Mouse (Mus musculus) MEL (cell line): ENCODE measurements around the gene Tst.

Experiments used
- CTCF ChIP-seq, 3 experiments: IDR thresholded peaks in 2 of 3; conservative IDR thresholded peaks in 1 of 3; 2 replicates each; pipeline ENCODE4 v1.5.1; 2011 to 2012; ENCODE audit warnings: low read length in 3 of 3, low read depth in 2 of 3, mild to moderate bottlenecking in 2 of 3, improper control_type of control experiment in 1 of 3, inconsistent platforms in 1 of 3, mixed read lengths in 1 of 3, moderate library complexity in 1 of 3; ENCODE audit not compliant: control insufficient read depth in 1 of 3, insufficient read depth in 1 of 3, poor library complexity in 1 of 3, severe bottlenecking in 1 of 3
- E2F4 ChIP-seq: IDR thresholded peaks from 2 replicates; pipeline ENCODE4 v1.6.1; 2011; ENCODE audit warnings: low read depth, low read length, improper control_type of control experiment, borderline replicate concordance
- ETS1 ChIP-seq: IDR thresholded peaks from 2 replicates; pipeline ENCODE4 v1.6.1; 2012; ENCODE audit warnings: low read depth, mild to moderate bottlenecking, inconsistent platforms, low read length, improper control_type of control experiment, moderate library complexity
- JUND ChIP-seq: IDR thresholded peaks from 2 replicates; pipeline ENCODE4 v1.6.1; 2011; ENCODE audit warnings: low read depth, mild to moderate bottlenecking, improper control_type of control experiment, low read length
- MAX ChIP-seq: IDR thresholded peaks from 2 replicates; pipeline ENCODE4 v1.6.1; 2011; ENCODE audit warnings: low read length, improper control_type of control experiment
- MAZ ChIP-seq: IDR thresholded peaks from 2 replicates; pipeline ENCODE4 v1.6.1; 2012; ENCODE audit warnings: low read depth, mild to moderate bottlenecking, inconsistent platforms, low read length, improper control_type of control experiment
- NELFE ChIP-seq: IDR thresholded peaks from 2 replicates; pipeline ENCODE4 v1.6.1; 2011; ENCODE audit warnings: low read depth, low read length, improper control_type of control experiment
- POLR2A ChIP-seq, 2 experiments: IDR thresholded peaks; 2 replicates each; pipeline ENCODE4 v1.6.1; 2011 to 2012; ENCODE audit warnings: low read length in 2 of 2, mild to moderate bottlenecking in 2 of 2, control low read depth in 1 of 2, improper control_type of control experiment in 1 of 2, low read depth in 1 of 2, moderate library complexity in 1 of 2; ENCODE audit not compliant: control insufficient read depth in 1 of 2, insufficient read depth in 1 of 2, poor library complexity in 1 of 2
- RCOR1 ChIP-seq: IDR thresholded peaks from 2 replicates; pipeline ENCODE4 v1.6.1; 2012; ENCODE audit warnings: low read depth, mild to moderate bottlenecking, inconsistent platforms, low read length, improper control_type of control experiment
- TCF12 ChIP-seq: IDR thresholded peaks from 2 replicates; pipeline ENCODE4 v1.6.1; 2014; ENCODE audit warnings: low read depth, mild to moderate bottlenecking, inconsistent platforms, low read length, improper control_type of control experiment, moderate library complexity
- ZKSCAN1 ChIP-seq: IDR thresholded peaks from 2 replicates; pipeline ENCODE4 v1.6.1; 2012; ENCODE audit warnings: low read depth, mild to moderate bottlenecking, inconsistent platforms, low read length, improper control_type of control experiment, moderate library complexity
- ZNF384 ChIP-seq: IDR thresholded peaks from 2 replicates; pipeline ENCODE4 v1.6.1; 2012; ENCODE audit warnings: low read depth, mild to moderate bottlenecking, inconsistent platforms, low read length, improper control_type of control experiment

DNA sequence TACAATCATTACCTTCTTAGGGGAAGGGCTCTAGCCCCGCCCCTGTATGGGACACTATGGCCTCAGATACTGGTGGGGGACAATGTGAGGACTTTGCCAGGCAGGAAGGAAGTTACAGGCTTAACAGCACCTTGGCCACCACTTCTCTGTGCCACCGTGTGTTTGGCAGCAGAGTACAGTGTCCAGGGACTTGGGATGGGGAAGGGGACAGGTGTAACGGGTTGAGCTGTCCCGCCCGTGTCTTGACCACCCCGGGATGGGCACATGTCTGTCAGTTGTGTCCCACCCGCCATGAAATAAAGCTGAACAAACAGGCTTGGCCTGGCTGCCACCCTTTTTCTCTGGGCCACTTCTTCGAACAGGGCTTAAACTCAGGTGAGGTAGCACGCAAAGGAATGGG lies 33.3 kb upstream of the Tst start:
- TF ChIP-seq POLR2A (IDR thresholded peaks at IDR 0.05; ENCODE audit: control insufficient read depth in 1 of 2, insufficient read depth in 1 of 2, low read depth in 1 of 2, low read length in 2 of 2, poor library complexity in 1 of 2) (no peak), NELFE (no peak), ZNF384 (no peak), ZKSCAN1 (no peak), ETS1 (no peak), TCF12 (no peak), CTCF (IDR thresholded peaks at IDR 0.05 in 2 of 3, conservative IDR thresholded peaks at IDR 0.05 in 1 of 3; ENCODE audit: control insufficient read depth in 1 of 3, insufficient read depth in 1 of 3, low read depth in 2 of 3, low read length in 3 of 3, poor library complexity in 1 of 3, severe bottlenecking in 1 of 3) (no peak), MAZ (no peak), JUND (no peak), E2F4 (no peak), RCOR1 (no peak), MAX (no peak)
